Mouse (Mus musculus): ENCODE results near the gene Acox2. TPM values are rescaled to one million over a fixed set of nuclear protein-coding genes. Genes with fewer than 3 reads are reported as not detected.
A peak's percentile ranks its signal among the peaks of the same experiment; 100 is the strongest.

Acox2 gene
- total RNA-seq, 2 experiments from 2014 or later, result 0.36 TPM; not detected in 1

DNA sequence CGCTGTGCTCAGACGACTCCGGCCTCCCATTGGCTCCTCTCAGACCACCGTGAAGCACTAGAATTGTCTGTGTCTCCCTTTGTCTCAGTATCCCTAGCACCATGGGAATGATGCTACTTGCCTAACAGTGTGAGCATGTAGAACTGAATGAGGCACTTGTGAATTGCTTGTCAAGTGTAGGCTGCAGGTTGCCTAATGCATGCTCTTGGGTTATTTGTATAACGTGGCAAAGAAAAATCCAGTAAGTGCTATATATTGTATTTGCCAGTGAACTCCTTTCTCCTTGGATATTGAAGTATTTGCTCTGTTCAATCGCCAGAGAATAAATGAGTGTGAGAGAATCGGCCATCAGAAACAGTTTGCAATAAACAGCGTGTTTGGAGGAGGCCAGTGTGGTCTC lies 12.3 kb downstream of the Acox2 start:
- H3K27ac ChIP-seq, result no peak overlapping the region
- intact Hi-C loops (cut with DNase I), result no loop called here
- no peak overlapping the region for H3K4me3 ChIP-seq
- DNase-seq (ENCODE audit: extremely low spot score in 1 of 2, low spot score in 2 of 2), result no peak
- no peak for TF ChIP-seq CTCF (IDR thresholded peaks at IDR 0.05)

- Histone ChIP-seq H3K4me3 (no peak overlapping the region), H3K27ac (no peak overlapping the region)
- no peak for DNase-seq (ENCODE audit: extremely low spot score in 1 of 2, low spot score in 2 of 2)
- intact Hi-C loops (cut with DNase I), result no loop called here
- no peak for TF ChIP-seq CTCF (IDR thresholded peaks at IDR 0.05)
Measured at GRCm38 (mm10) chr14:8244211-8244611, 14.9 kb downstream of the Acox2 start.

DNA sequence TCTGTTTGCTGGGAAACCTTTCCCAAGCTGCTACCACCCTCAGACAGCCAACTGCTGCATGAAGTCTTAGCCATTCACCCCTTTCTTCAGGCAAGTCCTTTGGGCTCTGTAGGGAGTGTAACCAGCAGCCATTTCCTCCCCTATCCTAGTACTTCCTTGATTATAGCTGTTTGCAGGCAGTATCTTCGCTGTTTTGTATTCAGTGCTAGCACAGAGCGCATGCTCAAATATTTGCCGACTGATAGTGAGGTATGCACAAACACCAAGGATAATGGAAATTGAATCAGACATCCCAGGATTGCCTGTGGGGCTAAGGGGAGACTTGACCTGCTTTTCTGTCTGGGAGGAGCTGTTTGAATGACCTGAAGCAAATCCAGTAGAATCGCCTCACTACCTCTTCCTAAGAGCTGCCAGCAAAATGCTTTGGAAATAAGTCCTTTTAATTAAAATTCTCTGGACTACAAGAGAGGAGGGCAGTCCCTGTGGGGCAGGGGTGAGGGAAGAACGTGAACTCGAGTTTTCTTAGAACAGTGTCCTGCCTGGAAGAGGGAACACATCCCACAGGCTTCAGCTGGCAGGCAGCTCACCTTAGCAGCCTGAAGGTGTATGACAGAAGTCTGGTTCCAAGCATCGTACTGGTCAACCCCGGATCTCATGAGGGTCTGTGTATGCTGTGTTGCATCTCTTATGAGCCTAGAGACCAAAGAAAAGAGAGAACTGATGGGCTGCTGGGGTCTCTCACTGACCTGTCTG lies 15.8 kb downstream of the Acox2 start:
- H3K27ac ChIP-seq, result no peak overlapping the region
- intact Hi-C loops (cut with DNase I), result no loop called here
- no peak overlapping the region for H3K4me3 ChIP-seq
- TF ChIP-seq CTCF (IDR thresholded peaks at IDR 0.05), result no peak
- DNase-seq (ENCODE audit: extremely low spot score in 1 of 2, low spot score in 2 of 2), result no peak

DNA sequence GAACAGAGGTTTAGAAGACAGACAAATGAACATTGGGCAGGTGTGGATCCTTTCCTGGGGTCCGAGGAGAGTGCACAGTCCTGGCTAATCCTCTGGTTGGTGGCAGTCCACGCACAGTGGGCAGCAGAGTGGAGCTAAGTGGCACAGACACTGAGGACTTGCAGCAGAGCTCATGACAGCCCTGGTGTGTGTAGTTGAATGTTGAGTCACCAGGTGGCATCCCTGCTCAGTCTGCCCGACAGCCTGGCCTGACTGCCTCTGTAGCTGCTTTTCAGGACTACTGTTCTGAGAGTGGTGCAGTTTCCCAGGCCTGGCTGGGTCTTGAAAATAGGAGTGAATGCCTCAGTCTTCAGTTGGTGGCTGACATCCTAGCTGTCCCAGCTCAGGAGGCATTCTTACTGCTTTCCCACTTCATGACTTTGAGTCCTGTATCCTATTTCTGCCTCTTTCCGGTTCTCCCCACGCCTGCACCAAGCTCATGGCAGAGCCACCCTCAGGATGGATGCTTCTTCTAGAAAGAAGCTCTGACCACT lies 16.7 kb downstream of the Acox2 start:
- Histone ChIP-seq H3K4me3 (no peak overlapping the region), H3K27ac (no peak overlapping the region)
- intact Hi-C loops (cut with DNase I), result loop anchor here (1.0 kb wide), 1 partner anchor 104 kb away; no protein-coding TSS in a partner anchor
- peak; percentile 41 to 48 for DNase-seq (ENCODE audit: extremely low spot score in 1 of 2, low spot score in 2 of 2)
- peak; percentile 51 for TF ChIP-seq CTCF (IDR thresholded peaks at IDR 0.05)

DNA sequence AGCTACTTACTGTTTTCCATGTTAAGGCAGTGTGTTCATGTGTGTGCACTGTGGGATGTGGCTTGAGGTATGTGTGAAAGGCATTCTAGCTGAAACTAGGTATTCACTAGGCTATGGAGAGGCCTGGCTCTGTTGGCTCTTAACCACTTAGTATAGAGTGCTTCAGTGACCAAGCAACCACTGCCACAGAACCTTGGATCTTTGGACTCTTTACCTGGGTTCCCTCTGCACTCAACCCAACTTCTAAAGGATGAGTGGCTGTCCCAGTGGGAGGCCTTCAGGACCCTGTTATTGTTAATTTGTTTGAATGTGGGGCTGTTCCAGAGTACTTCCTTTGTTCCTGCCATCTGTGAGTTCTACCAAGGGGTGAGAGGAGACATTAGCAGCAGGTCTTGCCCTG lies 17.3 kb downstream of the Acox2 start:
- no peak overlapping the region for H3K27ac ChIP-seq
- no peak for DNase-seq (ENCODE audit: extremely low spot score in 1 of 2, low spot score in 2 of 2)

DNA sequence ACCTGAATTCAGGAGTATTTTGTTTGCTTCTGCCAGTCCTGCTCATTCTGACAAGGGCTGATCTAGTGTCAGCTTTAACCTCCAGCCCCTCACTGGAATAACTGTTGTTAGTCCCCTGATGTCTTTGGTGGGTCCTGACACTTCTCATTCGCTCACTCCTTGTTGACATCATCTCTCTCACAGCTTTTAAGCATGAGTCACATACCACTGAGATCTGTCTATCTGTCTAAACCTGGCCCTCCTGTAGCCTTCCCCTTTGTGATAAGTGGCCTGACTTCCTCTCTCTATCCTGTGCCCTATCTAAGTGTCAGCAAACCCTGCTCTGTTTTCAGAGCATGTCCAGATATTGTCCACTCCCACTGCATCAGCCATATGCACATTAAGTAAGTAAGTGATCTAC lies 25.9 kb downstream of the Acox2 start:
- intact Hi-C loops (cut with DNase I), result no loop called here
- TF ChIP-seq CTCF (IDR thresholded peaks at IDR 0.05), result no peak
- H3K27ac ChIP-seq, result no peak overlapping the region
- no peak overlapping the region for H3K4me3 ChIP-seq
- DNase-seq (ENCODE audit: extremely low spot score in 1 of 2, low spot score in 2 of 2), result no peak

More for the DNA sequence above, 17.3 kb downstream of the Acox2 start:
- no peak overlapping the region for H3K4me3 ChIP-seq
- no peak for TF ChIP-seq CTCF (IDR thresholded peaks at IDR 0.05)
- intact Hi-C loops (cut with DNase I), result loop anchor here (1.0 kb wide), 1 partner anchor 104 kb away; no protein-coding TSS in a partner anchor

- intact Hi-C loops (cut with DNase I), result no loop called here
Measured at GRCm38 (mm10) chr14:8232155-8232910, 26.8 kb downstream of the Acox2 start.

DNA sequence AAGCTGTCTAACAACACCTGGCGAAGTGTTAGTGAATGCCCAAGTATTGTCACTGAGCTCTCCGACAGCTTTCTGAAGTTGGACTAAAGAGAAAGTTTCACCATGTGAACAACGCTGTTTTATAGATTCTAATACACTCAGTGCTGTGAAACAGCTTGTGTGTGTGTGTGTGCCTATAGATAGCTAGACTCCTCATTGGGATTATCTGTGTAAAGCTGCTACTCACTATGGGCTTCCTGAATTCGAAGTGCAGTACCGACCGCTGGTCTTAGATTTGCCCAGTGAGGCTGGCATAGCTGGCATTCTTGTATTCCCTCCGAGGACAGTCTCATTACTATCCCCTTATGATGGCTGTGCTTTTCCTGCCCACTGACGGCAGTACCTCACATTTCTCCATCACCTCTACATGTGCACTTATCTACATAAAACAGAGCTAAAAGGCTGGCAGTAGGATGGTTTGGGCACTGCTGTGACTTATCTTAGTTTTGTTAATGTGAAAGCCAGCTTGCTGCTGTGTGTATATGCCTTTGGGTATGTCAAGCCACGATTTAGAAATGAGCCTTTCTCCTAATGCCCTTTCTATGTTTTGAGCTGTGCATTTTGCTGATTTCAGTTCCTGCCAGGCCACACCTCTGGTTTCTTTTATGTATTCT lies 29.7 kb downstream of the Acox2 start:
- no peak for TF ChIP-seq CTCF (IDR thresholded peaks at IDR 0.05)
- no peak overlapping the region for H3K4me3 ChIP-seq
- intact Hi-C loops (cut with DNase I), result no loop called here
- no peak for DNase-seq (ENCODE audit: extremely low spot score in 1 of 2, low spot score in 2 of 2)
- H3K27ac ChIP-seq, result no peak overlapping the region

More at GRCm38 (mm10) chr14:8232155-8232910, 26.8 kb downstream of the Acox2 start:
- no peak overlapping the region for H3K4me3 ChIP-seq
- DNase-seq (ENCODE audit: extremely low spot score in 1 of 2, low spot score in 2 of 2), result no peak
- H3K27ac ChIP-seq, result no peak overlapping the region
- TF ChIP-seq CTCF (IDR thresholded peaks at IDR 0.05), result no peak

DNA sequence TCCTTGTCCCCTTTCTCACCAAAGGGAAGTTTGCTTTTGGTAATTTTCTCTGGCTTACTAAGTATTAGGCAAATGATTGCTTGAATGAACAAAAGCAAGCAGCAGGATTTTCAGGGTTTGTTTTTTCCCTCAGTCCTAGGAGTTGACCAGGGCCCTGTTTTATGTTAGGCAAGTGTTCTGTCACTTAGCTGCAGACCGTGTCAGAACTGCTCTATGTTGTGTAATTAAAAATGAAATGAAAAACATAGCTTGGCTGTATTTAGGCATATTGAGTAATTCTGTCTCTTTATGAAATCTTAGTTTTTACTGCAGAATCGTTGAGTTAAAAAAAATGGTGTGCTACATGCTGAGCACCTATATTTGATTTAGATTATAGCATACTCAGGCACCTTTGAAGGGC lies 34.3 kb downstream of the Acox2 start:
- H3K27ac ChIP-seq, result no peak overlapping the region
- no peak overlapping the region for H3K4me3 ChIP-seq
- no peak for TF ChIP-seq CTCF (IDR thresholded peaks at IDR 0.05)
- DNase-seq (ENCODE audit: extremely low spot score in 1 of 2, low spot score in 2 of 2), result no peak
- intact Hi-C loops (cut with DNase I), result no loop called here

DNA sequence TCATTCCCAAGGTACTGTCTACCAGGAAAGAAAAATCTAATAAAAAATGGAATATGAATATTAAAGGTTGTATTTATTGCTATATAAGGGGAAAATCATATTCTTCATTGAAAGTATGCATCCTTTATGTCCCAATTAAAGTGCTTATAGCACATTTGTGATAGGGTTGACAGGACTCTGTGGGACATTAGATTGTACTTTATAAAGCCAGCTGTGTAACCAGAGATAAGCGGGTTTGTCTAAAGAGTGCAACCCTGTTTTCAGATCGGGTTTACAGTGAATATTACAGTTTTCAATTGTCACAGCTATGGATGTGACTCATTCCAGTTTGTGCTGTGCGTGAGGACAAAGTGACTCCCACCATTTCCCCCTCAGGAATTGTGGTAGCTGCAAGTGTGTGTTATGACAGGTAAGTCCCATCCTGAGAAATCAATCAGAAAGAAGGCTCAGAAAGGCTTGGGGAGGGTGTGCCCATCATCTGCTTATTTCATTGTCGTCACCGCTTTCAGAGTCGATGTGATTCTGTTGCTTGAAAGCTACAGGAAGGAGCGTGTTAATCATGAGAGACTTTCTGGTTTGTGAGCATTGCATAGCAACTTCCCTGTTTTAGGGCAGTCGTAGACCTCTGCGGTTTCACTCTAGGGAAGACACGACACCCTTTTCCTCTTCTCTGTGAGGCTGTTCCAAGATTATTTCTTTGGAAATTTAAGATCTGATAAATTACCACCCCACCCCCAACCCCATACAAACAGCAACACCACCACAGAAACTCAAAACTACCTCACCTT lies 35.5 kb downstream of the Acox2 start:
- Histone ChIP-seq H3K4me3 (no peak overlapping the region), H3K27ac (no peak overlapping the region)
- DNase-seq (ENCODE audit: extremely low spot score in 1 of 2, low spot score in 2 of 2), result no peak
- no peak for TF ChIP-seq CTCF (IDR thresholded peaks at IDR 0.05)
- intact Hi-C loops (cut with DNase I), result no loop called here

- no peak for DNase-seq (ENCODE audit: extremely low spot score in 1 of 2, low spot score in 2 of 2)
- H3K4me3 ChIP-seq, result no peak overlapping the region
- no peak overlapping the region for H3K27ac ChIP-seq
- intact Hi-C loops (cut with DNase I), result no loop called here
- TF ChIP-seq CTCF (IDR thresholded peaks at IDR 0.05), result no peak
Measured at GRCm38 (mm10) chr14:8222561-8222960, 36.6 kb downstream of the Acox2 start.
